Mouse (Mus musculus): ENCODE measurements around the gene Gm1673. TPM values are rescaled to one million over a fixed set of nuclear protein-coding genes. Genes with fewer than 3 reads are reported as not detected.

The Gm1673 gene
- total RNA-seq (2014; rRNA removed) (0.37 and 1.3 TPM in 2 replicates), polyA plus RNA-seq (2012; rRNA removed) (1.6 and 2.3 TPM in 2 replicates)

GRCm38 (mm10) chr5:33983309-33984121, at the start of gene Gm1673:
TSS of gene Gm1673 (plus strand) at chr5:33983433.
- no peaks in the 10 kb centered on the region for H3K79me2 ChIP-seq (ENCODE audit: control insufficient read depth, insufficient read depth, low read length)
- peak within 1 kb of the TSS; percentile 78 for H3K4me3 ChIP-seq (ENCODE audit: insufficient read depth, low read depth, low read length)
- no peak for TF ChIP-seq POLR2A (IDR thresholded peaks at IDR 0.05; ENCODE audit: extremely low read depth, insufficient read depth, low read length)
- TF ChIP-seq CTCF (IDR thresholded peaks at IDR 0.05; ENCODE audit: low read depth, low read length) = no peak

GRCm38 (mm10) chr5:33934081-33934480, 49.2 kb upstream of the Gm1673 start:
- Histone ChIP-seq H3K27me3 (ENCODE audit: control insufficient read depth, insufficient read depth, low read length) (no peaks in the 10 kb centered on the region), H3K79me2 (ENCODE audit: control insufficient read depth, insufficient read depth, low read length) (peaks cover 28% of the 10 kb centered on the region), H3K36me3 (ENCODE audit: control insufficient read depth, insufficient read depth, low read length) (peaks cover 7% of the 10 kb centered on the region; the same call in 1 of the 2 replicates), H3K27ac (replicated peaks; ENCODE audit: insufficient read depth, low read depth, low read length) (peak overlapping the region; percentile 90), H3K4me1 (ENCODE audit: control insufficient read depth, insufficient read depth, low read length) (peaks cover 14% of the 10 kb centered on the region), H3K9ac (ENCODE audit: low read depth, low read length) (peak overlapping the region; percentile 42; the same call in 1 of the 2 replicates), H3K4me3 (ENCODE audit: insufficient read depth, low read depth, low read length) (peak overlapping the region; percentile 39)
- 34% methylated on average over 2 of the region's 2 CpGs for WGBS
- TF ChIP-seq CTCF (IDR thresholded peaks at IDR 0.05; ENCODE audit: low read depth, low read length) (no peak), POLR2A (IDR thresholded peaks at IDR 0.05; ENCODE audit: extremely low read depth, insufficient read depth, low read length) (no peak)
- DNase-seq (ENCODE audit: extremely low read depth, low read depth, low spot score) = no peak

More at GRCm38 (mm10) chr5:33983309-33984121, at the start of gene Gm1673:
- H3K36me3 ChIP-seq (ENCODE audit: control insufficient read depth, insufficient read depth, low read length) = no peaks in the 10 kb centered on the region
- peak within 1 kb of the TSS; percentile 62 for H3K9ac ChIP-seq (ENCODE audit: low read depth, low read length)
- no peaks in the 10 kb centered on the region for H3K27me3 ChIP-seq (ENCODE audit: control insufficient read depth, insufficient read depth, low read length)
- H3K4me1 ChIP-seq (ENCODE audit: control insufficient read depth, insufficient read depth, low read length) = no peaks in the 10 kb centered on the region
- DNase-seq (ENCODE audit: extremely low read depth, low read depth, low spot score) = no peak
- H3K27ac ChIP-seq (replicated peaks; ENCODE audit: insufficient read depth, low read depth, low read length) = no peak within 1 kb of the TSS
- WGBS = 2% methylated on average over 88 of the region's 88 CpGs

GRCm38 (mm10) chr5:33934877-33935276, 48.4 kb upstream of the Gm1673 start:
- Histone ChIP-seq H3K79me2 (ENCODE audit: control insufficient read depth, insufficient read depth, low read length) (peaks cover 26% of the 10 kb centered on the region), H3K27me3 (ENCODE audit: control insufficient read depth, insufficient read depth, low read length) (no peaks in the 10 kb centered on the region), H3K9ac (ENCODE audit: low read depth, low read length) (no peak overlapping the region), H3K36me3 (ENCODE audit: control insufficient read depth, insufficient read depth, low read length) (peaks cover under 1% of the 10 kb centered on the region; the same call in 1 of the 2 replicates), H3K4me3 (ENCODE audit: insufficient read depth, low read depth, low read length) (no peak overlapping the region), H3K27ac (replicated peaks; ENCODE audit: insufficient read depth, low read depth, low read length) (peak overlapping the region; percentile 29; the same call in 1 of the 2 replicates), H3K4me1 (ENCODE audit: control insufficient read depth, insufficient read depth, low read length) (peaks cover 14% of the 10 kb centered on the region)
- WGBS = 23% methylated on average over 7 of the region's 7 CpGs
- no peak for TF ChIP-seq POLR2A (IDR thresholded peaks at IDR 0.05; ENCODE audit: extremely low read depth, insufficient read depth, low read length)
- TF ChIP-seq CTCF (IDR thresholded peaks at IDR 0.05; ENCODE audit: low read depth, low read length) = no peak
- no peak for DNase-seq (ENCODE audit: extremely low read depth, low read depth, low spot score)

GRCm38 (mm10) chr5:33935700-33936111, 47.5 kb upstream of the Gm1673 start:
- H3K27me3 ChIP-seq (ENCODE audit: control insufficient read depth, insufficient read depth, low read length) = no peaks in the 10 kb centered on the region
- peak overlapping the region; percentile 98 for H3K9ac ChIP-seq (ENCODE audit: low read depth, low read length)
- WGBS = 0% methylated on average over 39 of the region's 39 CpGs
- no peaks in the 10 kb centered on the region for H3K36me3 ChIP-seq (ENCODE audit: control insufficient read depth, insufficient read depth, low read length)
- H3K4me1 ChIP-seq (ENCODE audit: control insufficient read depth, insufficient read depth, low read length) = peaks cover 14% of the 10 kb centered on the region
- peak overlapping the region; percentile 92 for H3K4me3 ChIP-seq (ENCODE audit: insufficient read depth, low read depth, low read length)
- TF ChIP-seq CTCF (IDR thresholded peaks at IDR 0.05; ENCODE audit: low read depth, low read length) (no peak), POLR2A (IDR thresholded peaks at IDR 0.05; ENCODE audit: extremely low read depth, insufficient read depth, low read length) (no peak)
- DNase-seq (ENCODE audit: extremely low read depth, low read depth, low spot score) = peak; percentile 27
- H3K27ac ChIP-seq (replicated peaks; ENCODE audit: insufficient read depth, low read depth, low read length) = peak overlapping the region; percentile 81
- H3K79me2 ChIP-seq (ENCODE audit: control insufficient read depth, insufficient read depth, low read length) = peaks cover 19% of the 10 kb centered on the region

GRCm38 (mm10) chr5:33936120-33936707, 47.0 kb upstream of the Gm1673 start, which contains the start of gene Nelfa:
TSS of gene Nelfa (minus strand) at chr5:33936413.
- under 1% methylated on average over 61 of the region's 61 CpGs for WGBS
- H3K27ac ChIP-seq (replicated peaks; ENCODE audit: insufficient read depth, low read depth, low read length) = peak within 1 kb of the TSS; percentile 81
- TF ChIP-seq POLR2A (IDR thresholded peaks at IDR 0.05; ENCODE audit: extremely low read depth, insufficient read depth, low read length) (peak; percentile 80; the same call in 1 of the 2 replicates), CTCF (IDR thresholded peaks at IDR 0.05; ENCODE audit: low read depth, low read length) (no peak)
- peaks cover 18% of the 10 kb centered on the region for H3K79me2 ChIP-seq (ENCODE audit: control insufficient read depth, insufficient read depth, low read length)
- no peaks in the 10 kb centered on the region for H3K36me3 ChIP-seq (ENCODE audit: control insufficient read depth, insufficient read depth, low read length)
- peak; percentile 95 for DNase-seq (ENCODE audit: extremely low read depth, low read depth, low spot score)
- H3K27me3 ChIP-seq (ENCODE audit: control insufficient read depth, insufficient read depth, low read length) = no peaks in the 10 kb centered on the region
- peak within 1 kb of the TSS; percentile 98 for H3K9ac ChIP-seq (ENCODE audit: low read depth, low read length)
- H3K4me3 ChIP-seq (ENCODE audit: insufficient read depth, low read depth, low read length) = peak within 1 kb of the TSS; percentile 92
- H3K4me1 ChIP-seq (ENCODE audit: control insufficient read depth, insufficient read depth, low read length) = peaks cover 14% of the 10 kb centered on the region

Data from liver, adult 2 months (tissue).